Mouse (Mus musculus) layer of hippocampus, adult 9-10 months (tissue): ENCODE measurements around the gene Pdzk1ip1.

Source experiments
- DNase-seq: peaks from one replicate; pipeline ENCODE4 v3.0.0; 2022; ENCODE audit warnings: low spot score

Pdzk1ip1 gene

DNA sequence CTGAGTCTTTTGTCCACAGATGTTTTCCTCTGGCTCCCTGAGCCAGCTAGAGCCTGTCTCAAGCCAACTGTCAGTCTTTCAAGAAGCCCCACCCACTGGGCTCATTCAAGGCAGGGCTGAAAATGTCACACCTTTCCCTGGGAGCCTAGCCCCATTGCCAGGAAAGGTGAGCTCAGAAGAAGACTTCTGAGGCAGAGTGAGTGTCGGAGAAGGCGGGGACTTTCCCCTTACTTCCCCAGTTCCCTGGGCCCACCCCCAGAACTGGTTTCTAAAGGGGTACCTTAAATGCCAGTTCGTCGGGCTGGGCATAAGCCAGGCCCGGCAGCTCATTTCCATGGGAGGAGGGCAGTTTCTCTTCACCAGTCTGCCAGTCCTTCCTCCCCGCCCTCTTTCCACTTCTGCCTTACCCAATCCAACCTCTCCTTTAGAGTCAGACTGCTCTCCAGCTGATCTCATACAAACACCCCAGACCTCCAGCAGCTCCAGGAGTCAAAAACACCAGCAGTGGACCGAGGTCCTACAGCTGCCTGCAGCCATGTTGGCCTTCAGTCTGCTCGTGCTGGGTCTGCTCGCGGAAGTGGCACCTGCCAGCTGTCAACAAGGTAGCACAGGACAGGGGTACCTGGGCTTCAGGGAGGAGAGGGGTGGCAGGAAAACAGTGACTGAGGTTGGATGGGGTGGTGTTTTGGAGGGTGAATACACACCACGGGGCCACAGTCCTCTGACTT, at the start of gene Pdzk1ip1:
Pdzk1ip1 (plus strand) TSS at position 98 of the 728 bp plus-strand sequence.
- no peak for DNase-seq

DNA sequence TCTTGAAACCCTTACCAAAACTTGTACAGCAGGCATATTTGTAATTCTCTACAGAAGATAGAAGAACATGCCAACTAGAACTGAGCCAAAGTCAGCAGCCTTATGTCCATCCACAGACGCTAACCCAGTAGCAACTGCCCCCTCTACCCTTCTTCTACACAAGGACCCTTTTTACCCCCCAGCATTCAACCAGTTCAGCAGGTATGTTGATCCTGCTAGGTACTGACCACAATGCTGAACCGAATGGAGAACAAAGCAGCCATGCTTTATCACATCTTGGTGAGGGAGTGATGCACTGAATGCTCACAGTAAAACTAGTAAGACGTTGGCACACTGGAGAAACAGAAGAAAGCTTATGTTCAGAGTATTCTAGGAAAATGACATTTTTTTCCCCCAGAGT, 42.9 kb upstream of the Pdzk1ip1 start:
- DNase-seq: no peak

DNA sequence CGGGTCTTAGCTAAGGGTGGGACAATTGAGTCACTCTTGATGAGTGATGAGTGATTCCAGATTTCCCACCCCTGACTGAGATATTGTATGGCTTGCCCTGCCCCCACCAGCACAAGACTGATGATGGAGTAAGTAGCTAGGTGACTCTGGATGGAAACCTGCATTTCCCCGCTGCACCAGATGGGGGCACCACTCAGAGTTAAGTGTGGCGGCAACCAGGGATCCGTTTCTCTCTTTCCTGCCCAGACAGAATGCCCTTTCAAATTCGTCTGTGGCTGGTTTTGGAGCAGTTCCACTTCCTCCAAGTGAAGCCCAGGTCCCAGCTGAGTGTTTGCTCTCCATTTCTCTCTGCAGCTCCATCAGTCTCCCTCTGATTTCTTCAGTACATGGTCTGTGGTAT, 40.8 kb upstream of the Pdzk1ip1 start:
- DNase-seq: no peak

DNA sequence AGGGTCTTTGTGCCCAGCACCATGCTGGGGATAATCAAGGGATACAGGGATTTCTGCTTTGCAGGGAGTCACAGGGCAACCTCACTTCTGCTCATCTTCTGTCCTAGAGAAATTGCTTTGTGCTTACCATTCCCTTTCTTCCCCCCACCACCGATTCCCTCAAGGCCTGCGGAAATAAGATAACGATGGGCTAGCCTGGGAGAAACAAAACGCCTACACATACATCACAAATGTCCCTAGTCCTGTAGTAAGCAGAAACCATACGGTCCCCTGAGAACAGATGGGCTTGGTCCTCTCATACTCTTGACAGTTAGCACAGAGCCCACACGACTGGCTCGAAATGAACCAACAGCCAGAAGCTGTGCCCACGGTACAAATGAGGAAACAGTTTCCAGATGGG, 40.3 kb upstream of the Pdzk1ip1 start:
- DNase-seq: no peak

- DNase-seq: no peak
Observed at GRCm38 (mm10) chr4:115051245-115051644, 37.3 kb upstream of the Pdzk1ip1 start.

DNA sequence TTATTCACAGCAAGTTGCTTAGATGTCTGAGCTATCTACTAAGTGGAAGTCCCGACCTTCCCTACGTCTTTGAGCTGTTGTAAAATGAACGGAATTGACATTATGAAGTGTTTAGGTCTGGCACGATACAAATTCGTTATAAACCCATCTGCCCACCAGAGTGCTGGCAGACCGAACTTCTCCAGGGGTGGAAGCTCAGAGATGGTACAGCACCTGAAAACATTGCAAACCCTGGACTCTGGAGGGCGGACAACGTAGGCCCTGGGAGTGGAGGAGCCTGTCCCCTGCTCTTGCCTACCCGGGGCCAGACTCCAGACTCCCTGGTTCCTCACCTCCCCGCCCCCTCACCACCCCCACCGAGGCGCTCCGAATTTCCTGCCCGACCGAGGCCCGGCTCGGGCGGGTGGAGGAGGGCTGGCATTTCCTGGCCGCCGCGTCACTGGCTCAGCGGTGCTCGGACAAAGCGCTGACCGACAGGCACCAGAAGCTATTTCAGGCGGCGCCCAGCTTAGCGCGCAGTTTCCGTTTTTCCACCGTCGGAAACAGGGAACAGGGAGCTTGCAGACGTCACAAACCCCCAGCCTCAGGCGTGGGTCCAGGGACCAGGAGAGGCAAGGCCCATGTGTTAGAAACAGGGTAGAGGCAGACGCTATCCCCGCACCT, 36.0 kb upstream of the Pdzk1ip1 start:
- DNase-seq: no peak

- DNase-seq: no peak
Observed at GRCm38 (mm10) chr4:115055044-115055443, 33.5 kb upstream of the Pdzk1ip1 start.

DNA sequence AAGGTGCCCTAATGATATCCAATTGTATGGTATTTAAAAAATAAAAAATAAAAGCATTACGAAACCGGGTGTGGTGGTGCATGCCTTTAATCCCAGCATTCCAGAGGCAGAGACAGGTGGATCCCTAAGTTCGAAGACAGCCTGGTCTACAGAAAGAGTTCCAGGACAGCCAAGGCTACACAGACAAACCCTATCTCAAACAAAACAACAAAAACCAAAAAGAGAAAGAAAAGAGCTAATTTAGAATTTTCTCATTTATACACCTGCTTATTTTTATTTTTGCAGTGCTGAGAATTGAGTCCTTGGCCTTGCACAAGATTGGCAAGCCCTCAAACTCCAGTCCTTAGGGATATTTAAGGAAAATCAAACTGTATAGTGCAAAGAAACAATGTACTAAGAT, 32.8 kb upstream of the Pdzk1ip1 start:
- no peak for DNase-seq

- DNase-seq: no peak
Observed at GRCm38 (mm10) chr4:115056371-115056920, 32.1 kb upstream of the Pdzk1ip1 start, which contains the start of gene Tal1. Gene Tal1 (plus strand): TSS chr4:115056426.

- DNase-seq: no peak
Observed at GRCm38 (mm10) chr4:115056921-115057673, 31.4 kb upstream of the Pdzk1ip1 start.

DNA sequence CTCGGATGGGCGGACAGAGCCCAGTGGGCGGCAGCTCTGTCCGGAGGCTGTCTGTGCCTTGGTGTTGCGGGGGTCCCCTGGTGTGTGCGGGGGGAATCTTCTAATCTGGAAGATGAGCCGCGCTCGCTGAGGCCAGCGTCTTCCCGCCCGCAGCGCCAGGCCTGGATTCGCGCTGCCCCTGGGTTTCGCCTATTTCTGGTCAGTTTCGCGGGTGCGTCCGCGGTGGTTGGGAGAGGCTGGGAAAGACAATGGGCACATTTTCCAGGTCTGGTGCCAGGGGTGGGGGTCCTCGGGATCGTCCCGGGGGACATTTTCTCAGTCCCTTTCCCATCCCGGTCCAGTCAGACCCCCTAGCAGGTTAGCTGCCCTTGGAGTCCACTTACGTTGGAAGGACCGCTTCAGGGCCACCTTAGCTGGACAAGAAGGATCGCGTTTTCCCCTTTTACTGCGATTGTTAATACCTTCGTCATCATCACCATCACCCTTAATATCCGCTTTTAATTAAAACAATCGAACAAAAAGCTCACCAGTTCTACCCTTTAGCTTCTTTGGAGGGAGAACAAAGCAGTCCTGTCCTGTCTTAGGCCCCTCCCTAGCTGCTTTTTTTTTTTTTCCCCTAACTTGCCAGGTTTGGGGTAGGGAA, 30.7 kb upstream of the Pdzk1ip1 start:
- no peak for DNase-seq

DNA sequence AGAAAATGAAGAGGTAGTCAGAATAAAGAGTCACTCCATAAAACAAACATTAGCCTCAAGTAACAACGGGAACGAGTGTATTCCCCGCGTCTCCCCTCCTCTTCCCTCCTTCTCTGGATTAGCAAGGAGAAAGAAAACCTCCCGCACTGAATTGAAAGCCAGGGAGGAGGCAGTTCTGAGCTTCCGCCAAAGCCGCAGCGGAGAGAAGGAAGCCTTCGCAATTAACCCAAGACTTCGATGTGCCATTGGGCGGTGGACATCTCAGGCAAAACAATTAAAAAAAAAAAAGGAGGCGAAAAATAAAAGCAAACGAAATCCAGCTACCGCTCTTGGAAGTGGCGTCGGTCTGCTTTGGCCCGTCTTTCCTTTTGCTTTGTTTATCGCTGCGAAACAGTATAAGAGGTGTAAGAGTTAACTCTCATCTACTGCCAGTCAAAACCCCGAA, 30.2 kb upstream of the Pdzk1ip1 start:
- no peak for DNase-seq

DNA sequence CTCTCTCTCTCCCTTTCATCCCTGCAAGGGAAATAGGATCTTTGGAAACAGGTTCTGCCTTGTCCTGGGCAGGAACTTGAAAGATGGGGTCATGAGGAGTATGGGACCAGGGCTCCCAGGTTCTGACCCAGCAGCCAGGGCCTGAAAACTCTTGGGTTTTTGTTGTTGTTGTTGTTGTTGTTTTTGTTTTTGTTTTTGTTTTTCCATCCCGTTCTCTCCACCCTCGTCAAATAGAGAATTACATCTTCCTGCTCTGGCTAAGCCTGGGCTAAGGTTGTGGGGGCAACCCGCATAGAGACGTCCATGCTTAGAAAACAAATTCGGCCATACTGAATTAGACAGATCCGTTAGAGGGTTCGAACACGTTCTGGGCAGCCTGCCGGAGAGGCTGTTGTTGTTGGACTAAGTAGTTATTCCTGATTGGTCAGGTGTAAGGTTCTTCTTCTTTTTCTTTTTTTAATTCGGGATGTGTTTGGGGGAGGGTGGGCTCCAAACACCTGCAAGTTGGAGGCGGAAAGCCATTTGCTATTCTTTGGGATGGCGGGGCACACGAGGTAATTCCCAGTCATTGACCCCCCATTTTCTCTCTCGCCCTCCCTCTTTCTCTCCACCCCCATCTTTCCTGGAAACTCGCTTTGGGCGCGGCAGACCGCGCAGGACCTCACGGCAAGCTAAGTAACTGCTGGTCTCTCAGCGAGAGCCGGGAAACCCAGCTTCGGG, 29.5 kb upstream of the Pdzk1ip1 start:
- no peak for DNase-seq

GRCm38 (mm10) chr4:115059871-115060270, 28.6 kb upstream of the Pdzk1ip1 start:
- DNase-seq: no peak

- DNase-seq: no peak
Observed at GRCm38 (mm10) chr4:115060753-115061152, 27.8 kb upstream of the Pdzk1ip1 start.

- no peak for DNase-seq
Observed at GRCm38 (mm10) chr4:115062540-115062874, 26.0 kb upstream of the Pdzk1ip1 start.

- no peak for DNase-seq
Observed at GRCm38 (mm10) chr4:115062875-115063517, 25.5 kb upstream of the Pdzk1ip1 start.

- DNase-seq: no peak
Observed at GRCm38 (mm10) chr4:115063518-115064239, 24.8 kb upstream of the Pdzk1ip1 start.

- no peak for DNase-seq
Observed at GRCm38 (mm10) chr4:115071668-115072067, 16.8 kb upstream of the Pdzk1ip1 start.

- DNase-seq: no peak
Observed at GRCm38 (mm10) chr4:115074789-115075188, 13.7 kb upstream of the Pdzk1ip1 start.
